Mouse (Mus musculus) C2C12 (cell line): Measurements from ENCODE around the gene Map4k3.

ENCODE experiments used
- CEBPB ChIP-seq: IDR thresholded peaks from one replicate; pipeline ENCODE4 v1.6.1; 2011; ENCODE audit warnings: low read depth, mild to moderate bottlenecking, control low read depth, moderate library complexity
- CTCF ChIP-seq: IDR thresholded peaks from one replicate; pipeline ENCODE4 v1.5.1; 2011; ENCODE audit not compliant: control insufficient read depth, insufficient read depth, insufficient read length
- FOSL1 ChIP-seq: IDR thresholded peaks from one replicate; pipeline ENCODE4 v1.8.0; 2011; ENCODE audit warnings: mild to moderate bottlenecking, low read length; ENCODE audit not compliant: poor library complexity, insufficient read depth, severe bottlenecking
- MAX ChIP-seq: IDR thresholded peaks from one replicate; pipeline ENCODE4 v1.6.1; 2011; ENCODE audit warnings: mild to moderate bottlenecking, control low read depth
- MYOD1 ChIP-seq: IDR thresholded peaks from one replicate; pipeline ENCODE4 v1.6.1; 2011; ENCODE audit warnings: low read depth; ENCODE audit not compliant: control insufficient read depth, insufficient read length
- MYOG ChIP-seq: IDR thresholded peaks from one replicate; pipeline ENCODE4 v1.6.1; 2011; ENCODE audit not compliant: control insufficient read depth, insufficient read length; ENCODE audit errors: extremely low read depth
- USF1 ChIP-seq: IDR thresholded peaks from one replicate; pipeline ENCODE4 v1.6.1; 2011; ENCODE audit warnings: low read depth, mild to moderate bottlenecking, control low read depth, moderate library complexity

DNA sequence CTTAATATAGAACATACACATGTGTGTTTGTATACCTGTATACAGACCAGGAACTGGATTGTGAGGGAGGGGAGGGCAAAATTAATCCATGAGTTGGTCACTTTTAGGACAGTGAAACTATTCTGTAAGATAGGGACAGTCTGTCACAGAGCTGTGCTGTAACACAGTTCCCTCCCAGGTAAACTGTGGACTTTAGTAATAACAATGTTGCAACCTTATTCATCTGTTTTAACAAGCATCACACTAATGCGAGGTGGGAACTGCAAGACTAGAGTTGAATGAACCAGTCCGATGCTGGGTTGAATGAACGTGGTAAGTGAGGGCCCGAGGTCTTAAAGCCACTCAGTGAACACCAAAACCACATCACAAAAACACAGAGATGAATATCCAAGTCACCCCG is 14.7 kb downstream of the Map4k3 start:
- TF ChIP-seq MYOG (no peak), USF1 (no peak), CTCF (no peak), FOSL1 (no peak), CEBPB (no peak), MYOD1 (no peak), MAX (no peak)
